Mouse (Mus musculus) embryonic facial prominence, embryonic 11.5 days (tissue): Measurements from ENCODE around the gene Gkn1. TPM values are rescaled to one million over a fixed set of nuclear protein-coding genes. Genes with fewer than 3 reads are reported as not detected.

Experiments
- ATAC-seq: fragments of 200-750 bp; cut with Nextera tagmentation; replicated peaks from 2 replicates; pipeline ENCODE4 v1.8.0; 2017; ENCODE audit warnings: low read depth; ENCODE audit not compliant: insufficient number of reproducible peaks, low FRiP score, low TSS enrichment
- DNase-seq: peaks from one replicate; pipeline ENCODE4 v3.0.0-alpha.2; 2015; ENCODE audit warnings: low spot score
- H3K27ac ChIP-seq: fragments of 300-500 bp; sonication (generic); replicated peaks from 2 replicates; pipeline ENCODE4 v1.5.1; 2014; ENCODE audit warnings: mild to moderate bottlenecking, low read depth, low read length, control low read depth
- H3K27me3 ChIP-seq: fragments of 300-500 bp; sonication (generic); 2 replicates; pipeline ENCODE4 v1.6.1; 2014; ENCODE audit warnings: mild to moderate bottlenecking, low read length, moderate library complexity, mixed read lengths; ENCODE audit not compliant: control insufficient read depth, insufficient read depth
- H3K36me3 ChIP-seq: fragments of 300-500 bp; sonication (generic); replicated peaks from 2 replicates; pipeline ENCODE4 v1.6.1; 2014; ENCODE audit warnings: low read depth, mild to moderate bottlenecking, low read length, moderate library complexity, mixed read lengths; ENCODE audit not compliant: control insufficient read depth, insufficient read depth
- H3K4me1 ChIP-seq: fragments of 300-500 bp; sonication (generic); 2 replicates; pipeline ENCODE4 v1.6.1; 2014; ENCODE audit warnings: low read length, mixed read lengths; ENCODE audit not compliant: control insufficient read depth, insufficient read depth
- H3K4me2 ChIP-seq: fragments of 300-500 bp; sonication (generic); 2 replicates; pipeline ENCODE4 v1.6.1; 2014; ENCODE audit warnings: low read depth, mild to moderate bottlenecking, control low read depth, low read length, moderate library complexity
- H3K4me3 ChIP-seq: fragments of 300-500 bp; sonication (generic); 2 replicates; pipeline ENCODE4 v1.5.1; 2014; ENCODE audit warnings: low read depth, low read length, control low read depth
- H3K9ac ChIP-seq: fragments of 300-500 bp; sonication (generic); replicated peaks from 2 replicates; pipeline ENCODE4 v1.6.1; 2014; ENCODE audit warnings: mild to moderate bottlenecking, control low read depth, low read length
- H3K9me3 ChIP-seq: fragments of 300-500 bp; sonication (generic); replicated peaks from 2 replicates; pipeline ENCODE4 v1.6.1; 2016; ENCODE audit warnings: mild to moderate bottlenecking, low read length, inconsistent platforms, mixed read lengths; ENCODE audit not compliant: control insufficient read depth
- WGBS: fragments of 180-500 bp; shearing (Covaris S2); extraction: QIAGEN DNeasy Blood & Tissue Kit; methylation state at CpG from one replicate; pipeline ENCODE4 v1.1.7; 2014; 5-methylcytosine and 5-hydroxymethylcytosine counted together
- polyA plus RNA-seq: library from polyadenylated mRNA; unstranded; fragments of >200 nt; fragmentation: Nextera tagmentation; extraction: Ambion mirVana; gene quantifications from 2 replicates; pipeline ENCODE4 v1.2.1, GENCODE M21; 2014

Gkn1 gene
- polyA plus RNA-seq, 1 experiment from 2014 or later: not detected

- no peaks in the 10 kb centered on the region for H3K9me3 ChIP-seq
- 89% methylated on average over 8 of the region's 8 CpGs for WGBS
- H3K27ac ChIP-seq: no peak overlapping the region
- no peak overlapping the region for H3K9ac ChIP-seq
- H3K4me1 ChIP-seq: no peaks in the 10 kb centered on the region
- no peak overlapping the region for H3K4me2 ChIP-seq
- ATAC-seq (no peak), DNase-seq (no peak)
- H3K36me3 ChIP-seq: no peaks in the 10 kb centered on the region
- H3K4me3 ChIP-seq: no peak overlapping the region
- no peaks in the 10 kb centered on the region for H3K27me3 ChIP-seq
These were observed 33.8 kb downstream of the Gkn1 start for GRCm38 (mm10) chr6:87316966-87317365.

DNA sequence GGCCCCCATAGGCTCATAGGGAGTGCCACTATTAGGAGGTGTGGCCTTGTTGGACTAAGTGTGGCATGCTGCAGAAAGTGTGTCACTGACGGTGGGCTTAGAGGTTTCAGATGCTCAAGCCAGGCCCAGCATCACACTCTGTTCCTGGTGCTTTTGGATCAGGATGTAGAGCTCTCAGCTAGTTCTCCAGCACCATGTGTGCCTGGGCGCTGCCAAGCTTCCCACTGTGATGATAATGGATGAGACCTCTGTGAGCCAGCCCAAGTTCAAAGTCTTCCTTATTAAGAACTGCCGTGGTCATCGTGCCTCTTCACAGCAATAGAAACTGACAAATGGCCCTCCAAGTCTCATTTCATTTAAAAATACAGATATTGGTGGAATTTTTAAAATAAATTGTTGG, 38.0 kb downstream of the Gkn1 start:
- no peaks in the 10 kb centered on the region; the same call in 1 of the 2 replicates for H3K36me3 ChIP-seq
- H3K9ac ChIP-seq: no peak overlapping the region
- H3K4me3 ChIP-seq: no peak overlapping the region
- H3K4me2 ChIP-seq: no peak overlapping the region
- no peaks in the 10 kb centered on the region for H3K9me3 ChIP-seq
- DNase-seq: no peak
- 84% methylated on average over 4 of the region's 4 CpGs for WGBS
- no peak for ATAC-seq
- H3K4me1 ChIP-seq: no peaks in the 10 kb centered on the region
- H3K27me3 ChIP-seq: no peaks in the 10 kb centered on the region
- no peak overlapping the region for H3K27ac ChIP-seq

DNA sequence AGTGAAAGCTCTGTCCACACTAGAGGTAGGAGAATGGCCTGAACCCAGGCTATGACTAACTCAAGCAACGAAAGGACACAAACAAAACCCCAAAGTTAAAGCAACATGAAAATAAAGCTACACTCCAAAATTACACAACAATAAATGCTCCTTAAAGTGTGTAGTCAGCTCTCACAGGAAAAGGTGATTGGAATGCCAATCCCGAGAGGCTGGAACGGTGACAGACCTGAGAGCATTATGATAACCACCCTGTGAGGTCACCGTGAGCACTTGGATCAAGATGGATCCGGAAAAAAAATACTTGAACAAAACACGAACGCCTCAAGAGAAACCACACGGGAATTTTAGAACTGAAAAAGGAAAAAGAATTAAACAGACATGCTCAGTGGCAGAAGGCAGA, 46.3 kb downstream of the Gkn1 start:
- ATAC-seq (no peak), DNase-seq (no peak)
- Histone ChIP-seq H3K4me1 (no peaks in the 10 kb centered on the region), H3K4me2 (no peak overlapping the region), H3K4me3 (no peak overlapping the region), H3K9ac (no peak overlapping the region), H3K27ac (no peak overlapping the region), H3K27me3 (no peaks in the 10 kb centered on the region), H3K9me3 (no peaks in the 10 kb centered on the region), H3K36me3 (no peaks in the 10 kb centered on the region; the same call in 1 of the 2 replicates)
- WGBS: 90% methylated on average over 8 of the region's 8 CpGs

DNA sequence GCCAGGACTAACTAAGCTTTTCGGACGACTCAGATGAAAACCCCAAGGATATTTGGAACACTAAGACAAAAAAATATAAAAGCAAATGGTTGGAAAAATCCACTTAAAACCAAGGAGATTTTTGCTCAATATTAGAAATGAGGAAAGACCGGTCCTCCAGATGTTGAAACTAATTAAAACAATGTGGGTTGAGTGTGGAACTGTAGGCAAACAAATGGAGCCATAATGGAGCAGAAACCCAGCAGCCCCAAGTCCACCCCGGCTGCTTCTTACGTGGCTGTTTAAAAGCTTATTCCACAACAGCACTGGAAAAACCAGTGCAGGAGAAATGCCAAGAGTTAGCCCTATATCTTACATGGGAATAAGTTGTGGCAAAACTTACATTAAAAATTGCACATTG, 48.0 kb downstream of the Gkn1 start:
- peak; percentile 33 for DNase-seq
- Histone ChIP-seq H3K36me3 (no peaks in the 10 kb centered on the region), H3K4me2 (no peak overlapping the region), H3K9me3 (no peaks in the 10 kb centered on the region), H3K27me3 (no peaks in the 10 kb centered on the region), H3K4me3 (no peak overlapping the region), H3K9ac (no peak overlapping the region), H3K4me1 (no peaks in the 10 kb centered on the region), H3K27ac (no peak overlapping the region)
- no peak for ATAC-seq
- 59% methylated on average over 5 of the region's 5 CpGs for WGBS

DNA sequence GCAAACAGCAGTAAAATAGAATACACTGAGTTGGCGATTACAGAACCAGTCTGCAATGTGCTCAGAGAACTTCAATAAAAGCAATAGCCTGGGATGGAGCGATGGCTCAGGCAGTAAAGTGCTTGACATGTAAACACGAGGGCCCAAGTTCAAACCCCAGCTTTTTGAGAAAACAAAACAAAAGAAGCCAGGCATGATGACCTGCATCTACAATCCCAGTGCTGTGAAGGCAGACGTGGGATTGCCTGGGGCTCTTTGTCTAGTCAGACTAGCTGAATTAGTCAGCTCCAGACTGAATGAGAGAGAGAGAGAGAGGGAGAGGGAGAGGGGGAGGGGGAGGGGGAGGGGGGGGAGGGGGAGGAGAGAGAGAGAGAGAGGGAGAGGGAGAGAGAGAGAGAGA, 48.8 kb downstream of the Gkn1 start:
- 46% methylated on average over 4 of the region's 4 CpGs for WGBS
- DNase-seq: peak; percentile 29

More for the DNA sequence above, 48.8 kb downstream of the Gkn1 start:
- no peak overlapping the region for H3K4me3 ChIP-seq
- no peaks in the 10 kb centered on the region for H3K9me3 ChIP-seq
- H3K4me2 ChIP-seq: no peak overlapping the region
- H3K36me3 ChIP-seq: no peaks in the 10 kb centered on the region
- H3K4me1 ChIP-seq: no peaks in the 10 kb centered on the region
- no peaks in the 10 kb centered on the region for H3K27me3 ChIP-seq
- no peak overlapping the region for H3K27ac ChIP-seq
- no peak for ATAC-seq
- H3K9ac ChIP-seq: no peak overlapping the region

Other genes starting within 250 kb of the Gkn1 start
- 0.32 and 0.33 TPM in 2 replicates for gene D6Ertd527e, start 246.2 kb downstream of the Gkn1 start, polyA plus RNA-seq
- gene Antxr1, start 15.1 kb downstream of the Gkn1 start, polyA plus RNA-seq: 10.3 TPM in 2 replicates
- not detected in 2 replicates for gene Gkn2, start 22.4 kb upstream of the Gkn1 start, polyA plus RNA-seq
- 0.25 TPM in 2 replicates for gene Gkn3, start 38.0 kb upstream of the Gkn1 start, polyA plus RNA-seq
- not detected in 2 replicates for gene Bmp10, start 78.1 kb upstream of the Gkn1 start, polyA plus RNA-seq
- gene Arhgap25, start 182.3 kb upstream of the Gkn1 start, polyA plus RNA-seq: 3.9 and 5.0 TPM in 2 replicates
- gene Prokr1, start 239.8 kb upstream of the Gkn1 start, polyA plus RNA-seq: 1.2 and 2.1 TPM in 2 replicates